Mouse (Mus musculus): Measurements from ENCODE around the gene Pigr.

- TF ChIP-seq CTCF (IDR thresholded peaks at IDR 0.05; ENCODE audit: control insufficient read depth, insufficient read depth, insufficient replicate concordance, low read depth, low read length): no peak
- no peak for TF ChIP-seq POLR2A (IDR thresholded peaks at IDR 0.05; ENCODE audit: control insufficient read depth, low read depth, low read length)
Observed at GRCm38 (mm10) chr1:130850405-130850804, 23.9 kb downstream of the Pigr start.
